Comparison of ENCODE assay signal across 8 mouse cellular contexts in genomic region chr8:13725722-13726121, GRCm38 (mm10). TPM values are rescaled to one million over a fixed set of nuclear protein-coding genes. Genes with fewer than 3 reads are reported as not detected.
A peak's percentile ranks its signal among the peaks of the same experiment; 100 is the strongest.
DNase-seq lines count a peak whose midpoint lies in the region; ATAC-seq lines count a peak whose summit lies in the region.

No protein-coding gene starts in this region.

- no peaks in the 10 kb centered on the region for H3K9me3 ChIP-seq in limb, embryonic 10.5 days (replicated peaks)
- H3K9me3 ChIP-seq in forebrain, embryonic 11.5 days (ENCODE audit: control insufficient read depth, low read length) = no peaks in the 10 kb centered on the region

- H3K27ac ChIP-seq in limb, embryonic 10.5 days = no peak overlapping the region
- H3K27ac ChIP-seq in forebrain, embryonic 11.5 days (ENCODE audit: low read depth, low read length) = no peak overlapping the region

- DNase-seq in layer of hippocampus, adult 9-10 months (ENCODE audit: low spot score) = peak; percentile 24
- DNase-seq in layer of hippocampus, adult 9-11 months = no peak
- DNase-seq in ES-CJ7 (ENCODE audit: low read depth, low spot score) (peak; percentile 38), adipocyte (ENCODE audit: low spot score) (peak; percentile 67)
- DNase-seq in embryo, embryonic 9.5 days (ENCODE audit: extremely low spot score) = peak; percentile 29
- DNase-seq in limb, embryonic 10.5 days (ENCODE audit: low spot score) = peak; percentile 41
- DNase-seq in right cerebral cortex, postnatal 4 days = peak; percentile 43
- no peak for DNase-seq in forebrain, embryonic 11.5 days (ENCODE audit: low spot score)

- no peak overlapping the region for H3K4me3 ChIP-seq in limb, embryonic 10.5 days
- H3K4me3 ChIP-seq in forebrain, embryonic 11.5 days (ENCODE audit: low read depth, low read length) = no peak overlapping the region

- no peak overlapping the region for H3K4me2 ChIP-seq in forebrain, embryonic 11.5 days (ENCODE audit: low read depth, low read length, severe bottlenecking)

- H3K4me1 ChIP-seq in limb, embryonic 10.5 days = peaks cover 4% of the 10 kb centered on the region; the same call in 1 of the 2 replicates
- H3K4me1 ChIP-seq in forebrain, embryonic 11.5 days (replicated peaks; ENCODE audit: control insufficient read depth, insufficient read depth, low read length) = no peaks in the 10 kb centered on the region

- H3K27me3 ChIP-seq in limb, embryonic 10.5 days (ENCODE audit: low read depth, poor library complexity, severe bottlenecking) = no peaks in the 10 kb centered on the region
- no peaks in the 10 kb centered on the region for H3K27me3 ChIP-seq in forebrain, embryonic 11.5 days (ENCODE audit: control insufficient read depth, insufficient read depth, low read length)

- H3K36me3 ChIP-seq in limb, embryonic 10.5 days = no peaks in the 10 kb centered on the region
- H3K36me3 ChIP-seq in forebrain, embryonic 11.5 days (ENCODE audit: control insufficient read depth, insufficient read depth, low read length) = no peaks in the 10 kb centered on the region

- no peak overlapping the region for H3K9ac ChIP-seq in forebrain, embryonic 11.5 days (ENCODE audit: low read length)

- ATAC-seq in forebrain, embryonic 11.5 days (replicated peaks; ENCODE audit: low FRiP score) = no peak

RNA-seq across cellular contexts. Expression of gene Cfap97d2, which starts 20.0 kb away (rescaled TPM):
- not detected in 2 replicates for polyA plus RNA-seq in limb, embryonic 10.5 days (2016; fragmentation: Nextera tagmentation; extraction: Ambion mirVana)
- polyA plus RNA-seq in forebrain, embryonic 11.5 days (2014; fragmentation: Nextera tagmentation; extraction: Ambion mirVana) = 0.96 and 1.3 TPM in 2 replicates

RNA-seq across cellular contexts. Expression of gene Cdc16, which starts 31.8 kb away (rescaled TPM):
- polyA plus RNA-seq in limb, embryonic 10.5 days (2016; fragmentation: Nextera tagmentation; extraction: Ambion mirVana) = 210 and 233 TPM in 2 replicates
- 245 and 247 TPM in 2 replicates for polyA plus RNA-seq in forebrain, embryonic 11.5 days (2014; fragmentation: Nextera tagmentation; extraction: Ambion mirVana)

RNA-seq across cellular contexts. Expression of gene Rasa3, which starts 48.3 kb away (rescaled TPM):
- 17.0 and 18.1 TPM in 2 replicates for polyA plus RNA-seq in limb, embryonic 10.5 days (2016; fragmentation: Nextera tagmentation; extraction: Ambion mirVana)
- polyA plus RNA-seq in forebrain, embryonic 11.5 days (2014; fragmentation: Nextera tagmentation; extraction: Ambion mirVana) = 28.0 and 28.6 TPM in 2 replicates

RNA-seq across cellular contexts. Expression of gene Upf3a, which starts 59.7 kb away (rescaled TPM):
- 36.8 and 41.1 TPM in 2 replicates for polyA plus RNA-seq in limb, embryonic 10.5 days (2016; fragmentation: Nextera tagmentation; extraction: Ambion mirVana)
- 42.9 and 45.4 TPM in 2 replicates for polyA plus RNA-seq in forebrain, embryonic 11.5 days (2014; fragmentation: Nextera tagmentation; extraction: Ambion mirVana)

Comparison
In these comparisons a context has a peak if more than half of its experiments do, and no peak if none do; other contexts are left out.
1. DNase-seq: peak in layer of hippocampus, adult 9-10 months (single experiment), ES-CJ7 (single experiment), adipocyte (single experiment), embryo, embryonic 9.5 days (single experiment), limb, embryonic 10.5 days (single experiment) and right cerebral cortex, postnatal 4 days (single experiment); none in layer of hippocampus, adult 9-11 months (single experiment) and forebrain, embryonic 11.5 days (single experiment).